Mouse (Mus musculus): ENCODE results near the gene Adgrb3.

Gene Adgrb3

DNA sequence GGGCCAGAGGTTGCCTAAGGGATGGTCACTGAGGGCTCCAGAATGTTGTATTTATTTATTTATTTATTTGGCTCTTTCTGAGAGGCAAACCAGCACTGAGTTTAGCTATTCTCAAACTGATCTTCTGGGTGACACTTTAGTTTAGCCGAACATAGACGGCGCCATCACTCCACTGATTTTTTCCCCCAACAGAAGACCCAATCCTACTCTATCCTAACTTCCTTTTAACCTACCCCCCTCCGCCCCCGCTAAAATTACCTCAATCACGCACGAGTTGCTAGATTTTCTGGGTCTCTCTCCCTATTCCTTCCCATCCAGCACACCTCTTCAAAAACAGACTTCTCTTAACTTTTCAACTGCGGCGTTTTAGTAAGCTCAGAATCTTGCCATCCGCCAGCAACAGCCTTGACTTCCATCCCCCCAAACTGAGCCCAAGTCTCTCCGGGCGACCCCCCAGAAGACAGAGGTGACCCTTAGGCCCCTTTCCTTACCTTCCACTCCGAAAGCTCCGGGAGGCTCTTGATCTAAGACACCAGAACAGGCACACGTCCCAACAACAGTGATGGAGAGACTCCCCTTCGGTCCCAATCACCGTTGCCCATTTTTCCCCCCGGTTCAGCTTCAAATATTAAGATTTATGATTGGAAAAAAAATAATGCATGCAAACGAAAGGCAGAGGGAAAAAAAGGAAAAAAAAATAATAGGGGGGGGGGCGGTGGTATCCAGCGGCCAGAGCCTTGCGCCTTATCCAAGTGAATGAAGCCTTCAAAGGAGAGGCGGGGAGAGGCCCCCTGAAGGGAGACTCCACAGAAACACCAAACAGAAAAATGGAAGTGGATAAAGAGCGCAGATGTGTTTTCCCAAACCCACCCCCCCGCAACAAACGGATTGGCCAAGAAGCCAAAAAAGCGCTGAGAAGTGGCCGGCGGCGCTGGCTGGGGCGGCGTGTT, at the start of gene Adgrb3:
Gene Adgrb3, minus strand, starts transcription at position 737 of the 950 bp plus-strand sequence.
- DNase-seq, result no peak

DNA sequence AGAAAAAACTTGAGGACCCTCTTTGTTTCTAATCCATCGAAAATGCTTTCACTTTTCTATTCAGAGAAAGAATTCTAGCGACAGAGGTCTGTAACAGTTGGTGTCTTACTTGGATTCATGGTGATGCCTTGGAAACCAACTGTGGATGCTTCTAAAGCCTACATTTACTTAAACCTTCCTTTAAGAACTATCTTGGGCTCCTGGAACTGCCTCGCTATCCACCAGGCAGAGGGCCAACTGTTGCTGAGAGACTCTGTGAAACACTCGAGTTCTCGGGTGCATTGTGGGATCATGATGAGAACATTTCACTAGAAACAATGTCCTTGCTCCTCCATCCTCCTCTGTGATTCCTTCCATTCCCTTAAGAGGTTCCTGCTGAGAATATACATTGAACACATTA, 48.0 kb upstream of the Adgrb3 start:
- no peak for DNase-seq

DNA sequence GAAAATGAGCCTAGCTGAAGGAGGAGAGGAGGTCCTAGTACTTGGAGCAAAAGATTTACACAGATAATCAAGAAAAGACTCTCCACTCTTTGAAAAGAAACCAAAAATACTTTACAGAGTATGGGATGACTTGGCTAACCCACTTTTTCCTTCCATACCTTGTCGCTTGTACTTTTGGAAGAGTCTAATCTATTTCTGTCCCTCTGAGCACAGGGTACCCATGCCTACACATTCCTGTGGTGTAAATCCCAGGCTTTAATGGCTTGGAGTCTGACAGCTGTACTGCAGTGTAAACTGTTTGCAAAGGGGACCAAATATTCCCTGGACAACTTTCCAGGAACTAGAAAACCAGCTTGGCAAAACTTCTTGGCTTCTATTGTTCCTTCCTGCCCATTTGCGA, 28.0 kb upstream of the Adgrb3 start:
- DNase-seq, result no peak

DNA sequence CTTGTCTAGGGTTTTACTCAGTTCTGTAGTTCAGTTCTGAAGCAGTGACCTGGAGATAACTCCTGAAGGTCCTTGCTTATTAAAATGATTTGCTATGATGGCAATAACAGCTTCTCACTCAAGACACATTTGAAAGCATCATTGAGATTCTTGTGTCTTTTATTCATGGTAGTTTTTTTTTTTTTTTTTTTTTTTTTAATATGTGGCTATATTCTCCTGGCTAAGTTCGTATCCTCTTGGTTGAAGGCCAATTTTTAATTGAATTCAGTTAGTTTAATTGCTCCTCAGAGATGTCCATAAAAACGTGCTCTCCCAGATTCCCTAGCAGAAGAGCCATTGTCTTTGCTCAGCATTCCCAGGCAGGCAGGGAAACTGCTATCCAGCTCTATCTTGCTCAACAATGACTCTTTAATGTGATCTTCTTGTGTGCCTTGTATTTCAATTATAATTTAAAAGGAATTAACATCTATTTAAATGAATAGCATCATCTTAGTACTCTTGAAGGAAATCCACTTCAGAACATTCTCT, 25.0 kb upstream of the Adgrb3 start:
- DNase-seq, result no peak

DNA sequence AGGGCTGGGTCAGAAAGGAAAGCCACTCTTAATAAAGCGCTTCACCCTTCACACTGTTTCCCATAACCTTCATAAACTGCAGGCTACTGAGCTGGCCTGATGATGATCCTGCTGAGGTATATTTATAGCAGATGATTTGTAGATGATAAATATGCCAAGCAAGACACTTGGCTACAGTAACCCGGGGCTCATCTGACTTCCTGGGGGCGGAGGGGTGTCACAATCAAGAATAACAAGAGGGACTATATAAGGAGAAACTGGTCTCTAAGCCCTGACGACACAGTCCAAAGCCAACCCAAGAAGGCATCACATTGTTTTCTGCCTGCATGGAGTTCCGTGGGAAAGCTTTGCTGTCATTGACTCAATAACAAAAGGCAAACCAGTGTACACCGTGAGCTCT, 2.8 kb upstream of the Adgrb3 start:
- no peak for DNase-seq

DNA sequence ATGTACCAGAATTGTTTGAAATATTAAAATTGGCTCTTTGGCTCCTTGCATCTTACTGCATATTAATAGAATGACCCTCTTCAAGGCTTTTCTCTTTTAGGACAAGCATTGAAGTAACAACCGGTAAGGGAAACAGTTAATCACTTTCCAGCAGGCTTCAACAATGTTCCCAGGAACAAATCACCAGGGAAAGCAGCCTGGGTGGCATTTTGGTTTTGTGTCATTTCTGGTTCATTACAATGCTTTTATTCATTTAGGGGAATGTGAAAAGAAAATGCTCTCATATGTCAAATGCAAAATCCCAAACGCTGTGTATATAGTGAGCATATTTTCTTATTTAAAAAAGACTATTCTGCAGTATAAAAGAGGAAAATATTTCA, 2.0 kb upstream of the Adgrb3 start:
- no peak for DNase-seq

DNA sequence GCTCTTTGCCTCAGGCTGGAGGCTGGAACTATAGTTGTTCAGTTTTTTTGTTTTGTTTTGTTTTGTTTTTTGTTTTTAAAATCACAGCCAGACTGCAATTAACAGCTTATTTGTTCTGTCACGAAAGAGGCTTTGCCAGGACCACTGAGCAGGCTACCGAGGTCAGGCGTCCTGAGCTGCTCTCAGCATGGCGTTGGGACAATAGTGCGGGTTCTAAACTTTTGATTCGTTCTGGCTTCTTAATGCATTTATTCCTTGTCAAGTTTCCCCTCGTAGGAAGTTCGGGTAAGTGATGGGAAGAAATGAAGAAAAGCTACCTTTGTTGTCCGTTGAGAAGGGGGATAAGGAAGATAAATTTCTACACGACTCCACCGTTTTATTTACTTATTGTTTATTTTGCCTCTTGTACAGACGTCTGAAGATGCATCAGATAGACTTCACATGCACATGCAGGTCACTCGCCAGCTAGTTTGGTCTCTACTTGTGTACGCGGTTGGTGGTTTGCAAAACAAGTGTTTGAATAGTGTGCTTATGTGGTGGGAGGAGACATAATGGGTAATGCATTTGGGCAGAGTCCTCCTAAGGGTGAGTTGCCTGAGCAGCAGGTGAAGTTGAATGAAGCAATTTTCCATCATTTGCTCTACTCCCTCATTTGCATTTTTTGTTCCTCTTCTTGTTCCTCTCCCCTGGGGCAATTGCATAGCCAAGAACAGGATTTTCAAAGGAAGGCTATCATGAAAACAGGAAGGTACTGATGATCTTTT, 1.4 kb upstream of the Adgrb3 start:
- DNase-seq, result no peak

DNA sequence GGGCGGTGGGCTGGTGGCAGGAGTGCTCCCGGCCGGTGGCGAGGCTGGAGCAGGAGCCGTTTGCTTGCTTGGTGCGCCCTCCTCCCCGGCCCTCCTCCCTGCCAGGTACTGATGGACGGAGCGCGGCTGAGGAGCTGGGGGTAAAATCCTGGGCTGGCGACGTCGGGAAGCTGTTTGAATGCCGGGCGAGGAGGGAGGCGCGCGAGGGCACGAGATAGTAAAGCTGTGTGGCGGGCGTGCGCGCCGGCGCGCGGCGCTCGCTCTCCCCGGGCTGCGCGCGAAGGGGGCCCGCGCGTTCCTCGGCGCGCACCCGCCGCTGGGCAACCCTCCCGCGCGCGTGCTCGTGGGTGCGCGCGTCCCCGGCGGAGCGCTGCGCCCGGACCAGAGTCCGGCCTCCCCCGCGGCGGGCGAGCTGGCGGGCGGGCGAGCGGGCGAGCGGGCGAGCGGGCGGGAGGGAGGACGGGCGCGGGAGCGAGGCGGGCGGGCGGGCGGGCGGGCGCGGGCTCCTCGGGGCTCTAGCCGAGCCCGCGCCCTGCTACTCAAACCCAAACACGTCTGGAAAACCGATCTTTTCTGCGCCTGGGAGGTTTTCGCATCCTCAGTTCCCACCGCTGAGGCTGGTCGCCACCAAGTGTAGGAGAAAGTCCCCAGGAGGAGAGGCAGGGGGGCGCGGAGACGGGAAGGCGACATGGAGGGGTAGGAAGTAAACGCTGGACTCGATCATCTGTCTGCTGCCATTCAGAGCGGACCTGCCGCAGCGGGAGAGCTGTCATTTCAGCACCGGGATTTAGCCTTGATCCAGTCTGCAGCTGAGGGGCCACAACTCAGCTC, 629 bp upstream of the Adgrb3 start:
- DNase-seq, result peak; percentile 18

DNA sequence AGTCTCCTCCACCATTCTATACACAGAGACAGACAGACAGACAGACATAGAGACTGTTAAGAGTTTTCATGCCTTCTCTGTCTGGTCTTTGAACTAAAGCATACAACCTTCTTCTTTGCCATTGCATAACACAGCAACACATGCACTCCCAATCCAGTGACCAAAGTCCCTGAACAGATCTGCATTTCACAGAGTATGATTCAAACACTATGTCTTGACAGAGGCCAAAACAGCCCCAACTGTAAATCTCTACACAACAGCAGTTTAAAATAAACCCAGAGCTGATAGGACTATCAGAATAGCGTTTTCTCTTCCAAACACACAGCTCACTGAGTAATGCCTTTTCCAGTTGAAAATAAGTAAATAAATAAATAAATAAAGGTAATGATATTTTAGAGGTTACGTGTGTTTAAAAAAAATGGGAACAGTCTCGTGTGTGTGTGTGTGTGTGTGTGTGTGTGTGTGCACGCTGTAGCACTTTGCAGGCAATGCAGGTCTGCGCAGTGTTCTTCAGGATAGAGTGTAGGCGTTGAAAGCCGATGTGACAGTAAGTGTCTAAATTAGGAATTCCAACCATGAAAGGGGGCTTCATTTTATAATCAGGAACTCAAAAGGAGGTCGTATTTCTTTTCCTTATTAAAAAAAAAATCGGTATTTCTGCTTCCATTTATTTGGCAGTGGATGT, 1.3 kb downstream of the Adgrb3 start:
- DNase-seq, result no peak

DNA sequence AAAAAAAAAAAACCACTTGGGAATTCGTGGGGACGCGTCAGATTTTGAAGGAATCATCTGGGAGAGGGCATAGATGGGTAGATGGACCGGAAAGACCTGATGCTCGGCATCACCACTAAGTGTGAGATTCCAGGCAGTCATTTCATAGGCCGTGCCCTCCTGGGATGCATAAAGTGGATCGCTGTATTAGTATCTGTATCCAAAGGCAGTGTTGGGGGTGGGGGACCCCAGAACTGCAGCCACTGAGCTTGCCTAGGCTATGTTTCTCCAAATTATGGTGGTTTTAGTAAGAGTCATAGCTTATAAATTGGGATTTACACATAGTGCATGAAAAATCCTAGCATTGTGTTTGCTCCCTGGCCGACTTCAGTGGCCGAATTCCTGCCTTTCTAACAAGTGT, 2.1 kb downstream of the Adgrb3 start:
- DNase-seq, result no peak

DNA sequence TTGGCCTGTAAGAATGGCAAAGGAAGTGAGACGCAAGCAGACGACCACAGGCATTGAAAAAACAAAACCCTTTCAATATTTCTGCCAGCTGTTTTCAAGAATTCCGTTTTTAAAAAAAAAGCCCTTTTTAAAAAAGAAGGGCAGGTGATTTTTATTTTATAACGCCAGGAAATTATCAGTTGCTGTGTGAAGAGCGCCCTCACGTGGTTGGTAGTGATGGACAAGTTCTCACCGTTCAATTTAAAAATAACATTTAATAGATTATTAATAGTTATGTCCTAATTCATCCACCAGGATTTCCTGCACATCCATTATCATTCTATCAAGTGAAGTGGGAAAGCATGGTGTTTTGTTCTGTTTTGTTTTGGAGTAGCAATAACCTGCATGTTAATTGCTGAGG, 2.7 kb downstream of the Adgrb3 start:
- DNase-seq, result no peak

DNA sequence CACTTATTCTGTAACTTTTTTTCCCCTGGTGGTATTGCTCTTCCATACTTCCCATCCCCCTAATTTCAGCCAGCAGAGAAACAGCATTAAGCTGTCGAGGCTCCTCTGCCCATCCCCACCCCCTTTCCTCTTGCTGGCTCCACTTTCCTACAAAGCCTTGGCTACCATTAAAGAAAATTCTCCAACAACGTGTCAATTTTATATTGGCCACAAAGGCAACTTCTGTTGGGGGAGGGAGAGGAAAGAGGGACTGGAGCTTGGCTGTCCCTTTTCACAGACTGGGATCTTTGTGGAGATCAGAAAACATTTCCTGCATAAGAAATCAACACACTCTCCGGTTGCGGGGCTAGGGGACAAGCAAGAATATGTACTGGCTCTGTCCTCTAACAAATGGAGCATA, 4.9 kb downstream of the Adgrb3 start:
- no peak for DNase-seq

DNA sequence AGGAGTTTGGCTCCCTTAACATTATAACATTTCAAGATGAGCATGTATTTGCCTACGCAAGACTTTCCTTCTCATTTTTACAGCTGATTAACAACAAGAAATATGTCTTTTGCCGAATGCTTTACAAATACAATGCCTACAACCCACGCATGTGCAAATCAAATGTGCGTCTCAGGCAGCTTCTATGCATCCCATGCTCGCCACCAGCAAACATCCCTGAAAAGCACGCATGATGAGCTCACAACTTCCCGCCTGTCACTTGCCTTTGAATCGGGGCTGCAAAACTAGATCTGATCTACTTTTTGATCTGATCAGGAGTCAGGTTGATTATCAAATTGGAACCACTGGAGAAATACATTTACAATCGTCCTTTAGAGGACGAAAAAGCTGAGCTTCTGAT, 5.5 kb downstream of the Adgrb3 start:
- DNase-seq, result no peak

DNA sequence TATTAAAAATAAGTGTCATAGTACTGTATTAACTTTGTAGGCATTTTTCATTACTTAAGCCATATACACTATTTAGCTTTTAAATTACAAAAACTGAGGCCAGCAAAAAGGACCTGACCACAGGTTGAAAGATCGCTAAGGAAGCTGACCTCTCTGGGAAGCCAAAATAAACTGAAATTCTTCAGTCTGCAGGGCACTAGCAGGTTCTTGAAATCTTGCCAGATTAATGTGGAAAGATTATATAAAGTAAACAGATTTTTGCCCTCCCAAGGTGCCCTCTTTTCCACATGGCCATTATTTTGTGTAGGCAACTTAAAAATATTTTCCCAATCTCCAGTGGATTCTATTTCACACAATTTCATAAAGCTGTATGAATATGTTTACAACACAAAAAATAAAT, 14.0 kb downstream of the Adgrb3 start:
- DNase-seq, result no peak

DNA sequence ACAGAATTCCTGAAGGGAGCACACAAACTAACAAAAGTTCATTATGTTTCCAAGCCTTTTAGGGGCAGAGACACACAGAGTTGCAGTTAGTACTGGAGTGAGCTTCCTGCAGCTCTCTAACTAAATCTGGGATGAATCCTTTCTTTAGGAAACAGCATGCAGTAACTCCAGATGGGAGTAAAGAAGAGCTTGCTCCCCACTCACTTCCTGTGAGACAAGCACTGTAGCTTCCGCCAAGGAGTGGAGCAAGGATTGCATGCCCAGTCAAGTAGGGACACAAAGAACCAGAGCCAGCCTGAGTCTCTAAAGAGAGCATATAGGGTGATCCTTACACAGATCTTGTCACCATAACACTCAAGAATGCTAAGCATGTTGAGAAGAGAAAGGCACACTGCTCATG, 50.7 kb downstream of the Adgrb3 start:
- DNase-seq, result no peak

DNA sequence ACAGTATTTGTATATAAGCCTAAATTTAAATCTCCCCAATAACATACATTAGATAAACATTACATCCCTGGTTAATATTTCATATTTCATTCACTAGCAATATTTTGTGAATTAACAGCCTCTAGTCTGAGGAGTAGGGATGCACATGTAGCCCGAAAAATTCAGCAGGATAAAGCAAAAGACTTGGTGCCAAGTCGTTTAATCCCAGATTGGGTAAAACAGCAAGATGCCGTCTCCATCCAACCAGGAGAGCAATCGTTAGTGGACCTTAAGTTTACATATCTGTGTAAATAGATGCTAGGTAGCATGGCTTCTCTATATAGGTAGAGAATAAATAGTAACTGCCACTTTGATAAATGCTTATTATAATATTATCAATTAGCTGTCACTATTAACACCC, 52.0 kb downstream of the Adgrb3 start:
- DNase-seq, result no peak

DNA sequence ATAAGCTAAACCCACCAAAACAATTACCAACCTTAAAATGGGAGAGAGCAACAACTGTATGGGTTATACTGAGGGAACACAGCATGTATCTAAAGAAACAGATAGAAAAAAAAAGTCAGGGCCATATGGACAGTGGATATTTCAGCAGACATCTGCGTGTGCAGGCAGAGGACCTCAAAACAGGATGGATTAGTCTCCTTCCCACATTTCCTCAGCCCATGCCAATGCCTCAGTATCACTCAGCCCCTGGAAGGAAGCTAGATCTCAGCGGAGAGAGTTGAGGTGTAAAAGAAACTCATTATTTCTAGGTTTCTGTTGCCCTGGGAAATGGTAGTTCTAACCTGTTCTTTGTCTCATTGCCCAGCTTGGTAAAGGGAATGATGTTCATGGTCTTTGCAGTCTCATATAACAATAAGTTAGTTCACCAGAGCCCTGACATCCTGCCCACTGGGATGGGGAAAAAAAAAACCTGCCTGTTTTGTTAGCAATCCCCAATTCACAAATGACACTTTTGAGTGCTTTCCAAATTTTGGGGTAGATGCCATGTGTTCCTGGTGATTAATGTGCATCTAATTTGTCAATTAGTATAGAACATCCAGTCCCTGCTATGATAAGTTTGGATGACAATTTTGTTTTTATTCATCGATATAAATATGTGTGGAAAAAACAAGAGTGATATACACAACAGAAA, 53.9 kb downstream of the Adgrb3 start:
- no peak for DNase-seq

DNA sequence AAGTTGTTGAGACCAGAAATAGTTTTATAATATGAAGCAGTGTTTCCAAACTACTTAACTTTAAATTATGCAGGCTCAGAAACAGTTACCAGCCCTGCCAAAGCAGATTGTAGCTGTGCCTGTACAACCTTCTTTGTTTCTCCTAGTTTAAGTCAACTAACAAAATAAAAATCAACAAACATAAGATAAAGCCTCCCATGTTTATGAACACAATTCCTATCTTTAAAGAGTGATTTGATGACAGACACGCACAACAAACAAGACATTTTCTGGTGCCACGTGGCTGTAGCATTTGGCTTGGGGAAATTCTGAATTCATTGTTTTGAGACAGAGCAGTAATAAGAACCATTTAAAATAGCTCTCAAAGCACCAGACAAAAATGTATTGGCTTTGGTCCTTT, 60.5 kb downstream of the Adgrb3 start:
- no peak for DNase-seq

DNA sequence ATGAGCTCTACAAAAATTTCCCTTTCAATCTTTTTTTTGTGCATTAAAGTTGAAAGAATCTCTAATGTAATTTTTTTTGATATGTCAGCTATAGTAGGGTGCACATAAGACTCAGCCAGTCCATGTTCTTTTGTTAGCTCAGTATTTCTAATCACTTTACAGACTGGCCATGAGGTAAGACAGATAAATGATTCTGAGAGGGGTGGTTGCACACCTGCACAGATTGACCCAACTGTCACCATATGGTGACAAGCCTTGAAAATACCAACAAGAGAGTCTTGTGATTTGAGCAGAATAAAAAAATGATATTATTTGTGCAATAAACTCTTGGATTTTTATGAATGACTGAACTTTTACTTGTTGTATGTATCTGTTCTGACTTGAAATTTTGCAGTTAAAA, 74.2 kb downstream of the Adgrb3 start:
- no peak for DNase-seq

DNA sequence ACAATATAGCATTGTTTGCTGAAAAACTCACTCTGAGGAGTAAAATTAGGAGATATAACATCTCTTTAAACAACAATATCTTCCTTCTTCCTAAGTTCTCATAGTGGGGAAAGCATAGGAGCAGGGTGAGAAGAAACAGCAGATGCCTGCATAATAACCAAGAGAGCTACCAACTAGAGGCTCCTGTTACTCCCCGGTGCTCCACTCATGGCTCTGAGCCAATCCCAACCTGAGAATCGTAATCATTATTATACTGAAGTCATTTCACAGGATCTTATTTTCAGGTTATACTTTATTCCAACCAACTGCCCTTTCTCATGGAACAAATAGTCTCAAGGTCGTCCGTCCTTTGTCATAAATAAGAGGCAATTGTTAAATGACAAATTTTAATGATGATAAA, 75.0 kb downstream of the Adgrb3 start:
- DNase-seq, result no peak

DNA sequence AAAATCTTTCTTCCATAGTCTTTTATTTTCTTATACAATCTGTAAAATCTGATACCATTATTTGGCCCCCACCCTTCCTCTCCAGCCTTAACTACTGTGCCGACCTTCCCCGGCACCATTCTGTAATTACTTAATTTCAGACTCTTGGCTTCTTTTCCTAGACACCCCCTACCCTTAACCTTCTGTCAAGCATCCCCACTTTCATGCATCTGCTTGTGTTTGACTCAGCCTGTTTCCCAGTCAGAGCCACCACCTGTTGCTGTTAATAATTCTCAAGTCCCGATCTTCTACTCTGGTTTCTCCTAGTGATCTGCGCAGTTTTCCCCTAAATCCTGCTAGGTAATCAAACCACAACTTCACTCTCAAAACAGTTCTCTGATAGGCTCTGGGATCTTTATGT, 83.9 kb downstream of the Adgrb3 start:
- no peak for DNase-seq

DNA sequence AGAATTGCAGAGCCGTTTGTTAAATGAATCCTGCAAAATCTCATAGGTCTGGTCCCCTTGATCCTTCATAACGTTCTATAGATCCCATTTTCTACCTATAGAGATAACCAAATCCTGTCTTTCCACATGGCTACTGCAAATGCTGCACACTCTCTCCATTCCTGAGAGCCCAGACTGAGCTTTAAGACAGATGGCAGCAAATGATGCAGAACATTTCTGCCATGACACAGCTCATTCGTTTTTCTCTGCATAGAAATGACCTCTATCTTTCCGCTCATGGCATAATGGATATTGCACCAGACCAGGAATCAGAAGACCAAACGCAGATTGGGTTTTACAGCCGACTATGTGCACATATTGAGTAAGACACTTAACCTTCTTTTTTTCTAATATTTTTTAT, 84.8 kb downstream of the Adgrb3 start:
- DNase-seq, result no peak
